Mouse (Mus musculus) kidney, postnatal 36 days (tissue): ENCODE results near the gene Haao.
"Not testable (repeated sequence)": the region's sequence is repeated elsewhere in the genome, so short reads cannot be mapped to it uniquely, and the experiment has no call there.

Experiments used
- DNase-seq, 2 experiments: peaks; one replicate each; pipeline ENCODE4 v3.0.0; 2021 to 2022; ENCODE audit warnings: mixed read lengths in 2 of 2

Gene Haao

DNA sequence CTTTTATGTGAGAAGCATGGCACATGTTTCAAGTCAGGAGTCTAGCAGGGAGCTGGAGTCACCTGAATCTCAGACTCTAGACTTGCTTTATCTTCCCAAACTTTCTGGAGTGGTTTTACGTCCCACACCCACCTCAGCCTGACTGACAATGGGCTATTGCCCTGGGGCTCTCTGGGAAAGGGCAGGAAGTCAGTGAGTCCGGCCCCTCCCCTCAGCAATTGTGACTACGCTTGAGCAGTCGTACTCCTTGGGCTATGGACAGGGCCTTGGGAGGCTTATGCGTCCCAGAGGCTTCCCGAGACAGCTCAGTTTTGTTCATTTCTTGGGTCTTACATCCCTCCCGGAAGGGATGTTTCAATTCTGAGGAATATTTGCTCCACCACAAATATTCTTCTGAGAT, 17.6 kb upstream of the Haao start:
- no peak for DNase-seq

DNA sequence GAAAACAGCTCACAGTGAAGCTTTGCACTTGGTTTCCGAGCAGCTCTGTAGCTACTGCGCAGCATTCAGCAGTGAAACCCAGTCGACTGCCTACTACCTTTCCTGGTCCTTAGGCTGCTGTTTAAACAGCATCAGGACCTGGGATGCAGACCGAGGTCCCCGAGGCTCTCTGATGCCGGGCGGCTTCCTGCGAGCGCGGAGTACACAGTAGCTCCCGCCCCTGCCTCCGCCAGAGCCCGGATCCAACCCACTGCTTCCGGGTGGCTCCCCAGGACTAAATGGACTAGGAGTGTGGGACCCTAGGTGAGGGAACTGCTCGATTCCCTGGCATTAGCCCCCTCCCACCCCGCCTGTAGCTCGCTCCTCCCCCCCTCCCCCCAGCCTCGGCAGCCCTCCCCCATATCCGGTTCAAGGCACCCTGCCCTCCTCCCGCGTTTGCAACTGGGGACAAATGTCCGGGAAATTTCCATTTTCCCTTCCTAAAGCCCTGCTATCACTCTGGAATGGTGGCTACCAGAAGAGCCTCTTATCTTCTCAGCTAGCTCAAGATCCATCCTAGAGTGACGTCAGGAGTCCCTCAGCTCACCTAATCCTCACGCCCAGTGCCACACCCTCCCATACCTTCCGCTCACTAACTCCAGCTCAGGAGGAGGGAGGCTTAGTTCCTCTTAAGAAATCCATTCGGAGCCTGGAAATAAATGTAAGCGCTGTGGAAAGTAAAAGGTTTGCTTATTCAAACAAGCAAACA, 14.5 kb upstream of the Haao start:
- peak; percentile 49 to 73 for DNase-seq

DNA sequence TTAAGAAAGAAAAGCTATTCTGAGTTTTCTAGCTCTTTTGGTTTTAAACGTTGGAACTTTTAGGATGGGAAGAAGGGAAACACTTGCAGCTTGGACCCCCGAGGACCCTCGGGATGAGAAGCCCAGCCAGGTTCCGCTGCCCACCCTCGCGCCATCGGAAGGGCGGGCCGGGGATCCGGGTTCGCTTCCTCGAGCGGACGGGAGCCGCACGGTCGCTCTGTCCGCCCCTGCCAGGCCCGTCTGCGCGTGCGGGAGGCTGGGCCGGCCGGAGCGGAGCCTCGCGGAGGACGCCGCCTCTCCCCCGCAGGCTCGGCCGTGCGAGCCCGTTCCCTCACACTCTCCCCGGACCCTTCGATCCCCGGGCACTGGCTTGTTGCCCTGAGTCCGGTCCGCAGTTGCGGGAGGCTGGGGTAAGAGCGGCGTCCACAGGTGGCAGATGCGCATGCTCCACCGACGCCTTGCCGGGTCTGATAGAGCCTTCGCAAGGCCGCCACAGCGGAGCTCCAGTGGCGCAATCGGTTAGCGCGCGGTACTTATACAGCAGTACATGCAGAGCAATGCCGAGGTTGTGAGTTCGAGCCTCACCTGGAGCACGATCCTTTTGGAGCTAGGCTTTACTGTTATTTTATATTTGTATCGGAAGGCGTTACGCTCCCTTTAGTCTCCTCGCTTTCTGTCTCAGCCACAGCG, 13.8 kb upstream of the Haao start:
- DNase-seq, result peak; percentile 94 to 96

DNA sequence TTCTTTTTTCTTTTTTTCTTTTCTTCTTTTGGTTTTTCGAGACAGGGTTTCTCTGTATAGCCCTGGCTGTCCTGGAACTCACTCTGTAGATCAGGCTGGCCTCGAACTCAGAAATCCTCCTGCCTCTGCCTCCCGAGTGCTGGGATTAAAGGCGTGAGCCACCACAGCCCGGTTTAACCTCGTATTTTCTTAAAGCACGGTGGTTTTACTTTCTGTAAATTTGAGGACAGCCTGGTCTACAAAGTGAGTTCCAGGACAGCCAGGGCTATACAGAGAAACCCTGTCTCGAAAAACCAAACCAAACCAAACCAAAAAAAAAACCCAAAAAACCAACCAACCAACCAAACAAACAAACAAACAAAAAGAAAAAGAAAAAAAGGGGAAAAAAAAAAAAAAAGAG, 13.2 kb upstream of the Haao start:
- not testable (repeated sequence) for DNase-seq

DNA sequence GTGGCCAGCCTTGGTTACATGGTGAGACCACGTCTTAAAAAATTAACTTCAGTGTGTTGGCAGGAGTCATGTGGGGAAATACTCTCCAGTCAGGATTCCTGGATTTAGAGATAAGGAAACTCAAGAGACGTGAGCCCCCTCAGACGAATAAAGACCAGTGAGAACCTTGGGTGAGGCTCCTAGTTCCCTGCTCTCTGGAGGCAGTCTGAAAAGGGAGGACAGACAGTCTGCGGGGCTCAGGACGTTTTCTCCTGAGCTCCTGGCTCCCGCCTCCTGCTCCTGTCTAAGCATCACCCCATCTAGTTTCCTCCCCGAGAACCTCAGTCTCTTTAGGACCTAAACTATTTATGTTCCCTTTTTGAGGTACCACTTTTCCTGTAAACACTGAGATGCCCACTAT, 12.5 kb upstream of the Haao start:
- DNase-seq, result no peak

DNA sequence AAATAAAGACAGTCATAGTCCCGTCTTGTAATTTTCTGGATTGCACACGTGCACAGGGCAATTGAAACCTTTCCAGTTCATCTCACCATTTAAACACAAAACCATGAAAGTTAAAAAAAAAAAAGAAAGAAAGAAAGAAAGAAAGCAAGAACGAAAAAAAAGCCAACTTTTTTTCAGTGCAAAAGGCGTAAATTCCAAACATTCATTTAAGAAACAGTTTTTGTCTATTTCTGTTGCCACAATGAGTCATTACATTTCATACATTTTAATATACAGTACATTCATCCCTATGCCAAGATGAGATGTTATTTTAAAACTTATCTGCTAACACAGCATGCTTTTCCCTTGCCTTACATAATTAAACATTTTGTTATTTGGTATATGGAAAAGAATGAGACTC, 11.9 kb upstream of the Haao start:
- no peak for DNase-seq

DNA sequence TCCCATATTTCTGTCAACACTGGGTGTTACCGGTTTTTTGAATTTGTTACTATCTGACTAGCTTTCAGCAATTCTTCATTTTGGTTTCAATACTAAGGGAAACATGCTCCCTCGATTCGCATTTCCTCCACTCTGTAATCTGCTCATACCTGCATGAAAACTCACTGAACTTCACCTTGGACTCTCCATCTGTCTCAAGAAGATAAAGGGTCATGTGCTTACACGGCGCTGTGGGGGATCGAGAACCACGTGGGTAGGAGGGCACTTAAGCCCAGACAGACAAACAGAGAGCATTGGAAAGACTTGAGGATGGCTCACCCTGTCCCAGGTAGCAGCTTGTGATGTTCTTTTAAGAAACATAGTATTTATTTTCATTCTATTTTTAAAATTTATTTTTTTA, 10.7 kb upstream of the Haao start:
- no peak for DNase-seq

DNA sequence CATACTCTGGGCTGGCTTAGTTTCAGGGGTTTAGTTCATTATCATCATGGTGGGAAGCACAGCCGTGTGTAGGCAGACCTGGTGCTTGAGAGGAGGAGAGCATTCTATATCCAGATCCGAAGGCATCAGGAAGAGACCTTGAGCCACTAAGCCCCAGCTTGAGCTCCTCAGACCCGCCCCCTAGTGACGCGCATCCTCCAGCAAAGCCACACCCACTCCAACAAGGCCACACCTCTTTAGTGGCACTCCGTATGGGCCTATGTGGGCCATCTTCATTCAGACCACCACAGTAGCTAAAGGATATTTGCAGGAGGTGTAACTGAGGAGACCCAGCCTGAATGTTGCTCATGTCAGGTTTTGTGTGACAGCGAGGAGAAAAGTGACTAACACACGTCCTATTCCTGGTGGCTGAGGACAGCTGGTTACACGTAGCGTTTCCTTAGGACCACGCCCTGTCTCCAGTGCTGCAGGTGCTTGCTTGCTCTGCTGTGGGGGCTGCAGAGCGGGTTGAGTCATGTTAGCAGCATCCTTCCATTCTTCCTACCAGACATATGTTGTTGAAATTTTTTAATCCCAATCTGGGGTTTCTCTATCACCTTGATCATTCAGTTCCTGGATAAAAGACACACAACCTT, 6.6 kb upstream of the Haao start:
- peak in 1 of 2 experiments; percentile 68 for DNase-seq

DNA sequence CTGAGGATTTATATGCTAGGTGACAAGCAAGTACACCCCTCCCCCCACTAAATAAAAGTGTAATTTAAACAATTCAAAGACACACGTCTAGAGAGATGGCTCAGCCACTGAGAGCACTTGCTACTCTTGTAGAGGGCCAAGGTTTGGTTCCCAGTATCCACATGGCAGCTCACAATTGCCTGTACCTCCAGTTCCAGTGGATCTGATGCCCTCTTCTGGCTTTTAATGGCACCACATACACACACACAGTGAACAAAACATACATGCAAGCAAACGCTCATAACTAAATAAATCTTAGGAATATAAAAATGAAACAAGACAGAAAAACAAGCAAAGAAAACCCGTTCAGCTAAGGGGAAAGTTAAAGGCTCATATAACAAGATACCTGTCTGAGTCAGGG, 6.1 kb upstream of the Haao start:
- no peak for DNase-seq

DNA sequence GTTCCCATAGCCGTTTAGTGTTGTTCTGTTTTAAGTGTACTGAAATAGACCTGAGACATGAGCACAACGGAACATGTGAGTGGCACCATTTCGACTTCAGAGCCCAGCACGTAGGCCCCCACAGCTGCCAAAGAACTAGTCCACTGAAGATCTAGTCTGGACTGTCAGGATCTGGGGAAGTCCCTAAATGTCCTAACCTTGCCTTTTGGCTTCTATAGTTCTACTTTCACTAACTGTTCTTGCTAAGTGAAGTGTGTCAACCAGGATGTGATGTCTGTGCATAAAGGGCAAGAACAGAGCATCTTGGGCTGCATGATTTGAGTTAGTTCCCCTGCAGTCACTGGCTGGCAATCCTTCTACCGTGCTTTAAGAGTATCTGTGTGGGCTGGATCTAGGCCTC, 3.1 kb upstream of the Haao start:
- DNase-seq, result no peak

DNA sequence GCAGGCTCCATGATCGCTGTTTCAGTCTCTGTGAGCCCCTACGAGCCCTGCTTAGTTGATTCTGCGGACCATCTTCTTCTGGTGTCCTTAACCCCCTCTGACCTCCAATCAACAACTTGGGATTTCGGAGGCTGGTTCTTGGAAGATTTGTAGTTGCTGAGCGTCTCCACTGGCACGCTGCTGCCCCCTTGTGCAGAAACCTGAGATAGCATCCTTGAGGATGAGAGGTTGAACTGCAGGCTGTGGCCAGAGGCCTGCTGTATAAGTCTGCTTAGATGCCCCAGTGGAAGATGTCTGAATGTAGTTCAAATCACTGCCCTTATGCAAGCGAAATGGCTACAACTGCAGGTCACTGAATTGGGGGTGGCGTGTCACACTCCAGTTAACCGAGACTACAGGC, 2.7 kb upstream of the Haao start:
- peak; percentile 85 to 97 for DNase-seq

DNA sequence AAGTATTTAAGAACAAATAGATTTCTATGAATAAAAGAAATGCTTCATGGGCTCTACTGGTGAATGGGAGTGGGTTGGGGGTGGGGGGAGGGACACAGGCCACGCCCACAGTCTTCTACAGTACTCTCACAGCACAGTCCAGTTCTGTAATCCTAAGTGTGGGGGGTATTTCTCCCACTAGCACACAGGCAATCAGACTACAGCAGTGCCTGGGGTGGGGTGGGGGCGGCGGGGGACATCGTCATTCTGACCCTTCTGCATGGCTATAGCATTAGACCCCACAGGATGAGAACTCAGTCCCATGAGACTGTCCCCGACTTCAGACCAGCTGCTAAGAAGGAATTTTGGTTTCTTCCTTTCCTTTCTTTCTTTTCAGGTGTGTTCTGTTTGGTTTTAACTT, 2.0 kb upstream of the Haao start:
- no peak for DNase-seq

DNA sequence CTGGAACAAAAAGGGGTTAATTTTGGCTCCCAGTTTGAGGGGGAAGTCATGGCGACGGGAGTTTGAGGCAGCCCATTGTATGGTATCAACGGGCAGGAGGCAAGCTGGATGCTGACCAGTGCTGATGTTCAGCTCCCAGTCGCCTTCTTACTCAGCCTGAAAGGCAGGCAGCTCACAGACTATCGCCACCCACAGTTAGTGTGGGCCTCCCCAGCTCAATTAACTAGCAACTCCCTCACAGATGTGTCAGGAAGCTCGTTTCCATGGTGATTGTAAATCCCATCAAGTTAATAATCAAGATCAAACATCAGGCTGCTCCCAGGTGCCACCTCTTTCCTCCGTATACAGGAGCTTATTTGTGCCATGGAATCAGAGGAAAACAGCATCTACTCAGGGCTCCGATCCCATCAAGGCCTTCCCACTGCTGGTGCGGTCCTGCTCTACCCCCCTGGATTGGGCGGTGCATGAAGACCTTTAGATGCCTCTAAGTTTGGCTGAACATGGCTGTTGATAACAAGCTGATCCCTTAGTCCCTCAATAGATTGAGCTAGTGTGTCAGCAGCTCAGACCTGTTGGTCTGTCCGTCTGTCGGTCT, 1.4 kb upstream of the Haao start:
- DNase-seq, result no peak

DNA sequence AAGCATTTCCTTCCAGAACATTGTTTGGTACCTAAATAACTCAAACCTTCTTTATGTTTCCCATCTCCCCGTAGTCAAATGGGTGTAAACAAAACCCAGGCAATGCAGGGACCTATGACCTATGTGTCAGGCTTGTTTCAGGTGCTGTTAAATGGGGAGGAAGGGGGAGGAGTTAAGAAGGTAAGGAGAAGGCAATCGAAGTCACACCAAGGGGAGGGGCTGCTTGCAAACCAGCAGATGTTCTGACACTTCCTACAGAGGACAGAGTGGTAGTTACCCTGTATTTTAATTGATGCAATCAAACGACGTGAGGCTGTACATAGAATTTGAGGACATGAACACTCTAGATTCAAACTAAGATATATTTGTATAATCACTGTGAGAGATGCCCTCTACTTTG, 719 bp upstream of the Haao start:
- no peak for DNase-seq

DNA sequence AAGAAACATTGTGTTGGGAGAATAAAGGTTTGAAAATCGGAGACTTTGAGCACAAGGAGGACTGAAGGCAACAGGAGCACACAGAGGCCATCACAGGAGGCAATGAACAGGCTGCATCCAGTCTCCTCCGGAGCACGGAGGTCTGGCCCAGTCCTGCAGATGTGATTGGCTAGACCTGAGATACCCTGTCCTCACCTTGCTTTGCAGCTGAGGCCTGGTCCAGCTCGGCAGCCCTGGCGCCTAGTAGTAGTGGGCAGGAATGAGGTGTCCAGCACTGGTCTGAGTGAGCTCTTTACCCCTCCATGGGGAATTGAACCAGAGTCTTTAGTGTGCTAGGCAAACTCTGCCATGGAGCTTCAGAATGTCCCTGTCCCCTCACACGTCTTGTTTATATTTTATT, 663 bp downstream of the Haao start:
- no peak for DNase-seq

DNA sequence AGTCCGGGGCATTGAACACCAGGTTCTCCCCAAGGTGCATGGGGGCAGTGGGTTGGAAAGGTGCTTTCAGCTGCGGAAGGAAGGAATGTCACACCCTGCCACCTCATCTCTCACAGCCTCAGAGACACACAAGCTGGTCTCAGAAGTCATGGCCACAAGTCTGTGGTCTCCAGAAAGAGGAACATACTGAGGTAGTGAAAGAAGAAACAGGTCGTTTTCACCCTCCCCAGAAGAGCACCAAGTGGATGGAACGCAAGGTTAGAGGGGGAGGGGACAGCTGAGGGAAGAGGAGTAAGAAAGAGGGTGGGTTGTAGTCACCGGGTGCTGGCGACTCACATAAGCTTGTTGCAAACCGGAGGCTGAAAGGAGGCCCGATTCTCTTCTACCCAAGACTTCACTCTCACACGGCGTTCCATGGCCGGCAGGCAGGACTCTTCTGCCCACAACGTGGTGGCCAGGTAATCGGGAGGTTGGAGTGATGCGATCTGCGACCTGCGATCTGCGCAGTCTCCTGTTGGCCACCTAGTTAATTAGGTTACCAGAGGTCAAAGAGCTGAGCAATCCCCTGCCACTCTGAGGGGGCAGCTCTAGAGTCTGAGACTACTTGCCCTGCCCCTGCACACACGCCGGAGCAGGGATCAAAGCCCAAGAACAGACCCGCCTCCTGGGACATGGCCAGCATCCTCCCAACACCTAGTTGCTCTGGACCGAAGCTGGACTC, 1.3 kb downstream of the Haao start:
- peak; percentile 91 to 94 for DNase-seq

DNA sequence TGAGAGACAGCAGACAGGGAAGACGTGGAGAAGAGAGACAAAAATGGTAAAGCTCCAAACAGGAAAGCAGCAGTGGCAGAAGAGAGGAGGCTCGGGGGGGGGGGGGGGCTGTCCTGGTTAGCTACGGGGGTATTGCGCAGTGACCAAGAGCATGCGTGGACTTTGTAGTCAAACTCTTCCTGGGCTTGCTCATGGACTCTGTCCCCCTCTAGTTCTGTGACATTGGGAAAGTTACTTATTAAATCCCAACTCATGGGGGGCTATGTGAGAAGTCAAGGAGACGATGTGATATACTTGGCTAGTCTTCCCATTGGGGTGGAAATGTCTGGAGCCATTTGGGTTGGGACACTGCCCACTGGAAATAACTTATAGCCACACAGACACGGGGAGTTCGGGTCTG, 2.2 kb downstream of the Haao start:
- peak; percentile 51 to 79 for DNase-seq

DNA sequence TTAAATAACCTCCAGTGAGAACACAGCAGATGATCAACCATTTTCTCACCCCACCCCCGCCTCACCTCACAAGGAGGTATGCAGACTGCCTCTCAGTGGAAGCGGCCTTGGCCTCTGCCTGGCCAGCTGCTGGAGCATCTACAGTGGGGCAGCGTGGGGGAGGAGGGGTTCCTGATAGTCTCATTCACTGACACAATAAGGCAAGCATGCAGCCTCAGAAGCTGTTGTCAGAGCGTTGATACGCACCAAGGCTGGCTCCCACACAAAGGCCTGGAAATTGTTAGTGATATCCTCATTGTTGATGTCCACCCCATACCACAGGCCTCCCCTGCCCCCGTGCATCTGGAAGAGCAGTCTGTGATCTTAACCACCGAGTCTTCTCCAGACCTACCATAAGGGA, 4.0 kb downstream of the Haao start:
- no peak for DNase-seq

DNA sequence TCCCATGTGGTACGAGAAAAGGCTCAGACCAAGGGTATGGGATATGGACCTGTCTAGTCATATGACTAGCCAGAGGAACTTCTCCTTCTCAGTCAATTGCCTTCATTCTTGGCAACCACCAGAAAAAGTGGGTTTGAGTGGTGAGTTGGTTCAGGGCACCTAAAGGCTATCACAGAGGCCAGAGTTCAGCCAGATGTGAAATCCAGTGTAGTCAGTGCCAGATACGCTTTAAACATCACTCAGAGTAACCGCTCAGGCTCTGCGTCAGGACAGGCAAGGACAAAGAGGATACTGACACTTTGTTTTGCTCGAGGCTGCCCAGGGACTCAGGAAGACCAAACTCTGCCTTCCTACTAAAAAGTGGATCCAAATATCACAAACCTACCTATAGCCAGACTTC, 6.8 kb downstream of the Haao start:
- DNase-seq, result no peak

DNA sequence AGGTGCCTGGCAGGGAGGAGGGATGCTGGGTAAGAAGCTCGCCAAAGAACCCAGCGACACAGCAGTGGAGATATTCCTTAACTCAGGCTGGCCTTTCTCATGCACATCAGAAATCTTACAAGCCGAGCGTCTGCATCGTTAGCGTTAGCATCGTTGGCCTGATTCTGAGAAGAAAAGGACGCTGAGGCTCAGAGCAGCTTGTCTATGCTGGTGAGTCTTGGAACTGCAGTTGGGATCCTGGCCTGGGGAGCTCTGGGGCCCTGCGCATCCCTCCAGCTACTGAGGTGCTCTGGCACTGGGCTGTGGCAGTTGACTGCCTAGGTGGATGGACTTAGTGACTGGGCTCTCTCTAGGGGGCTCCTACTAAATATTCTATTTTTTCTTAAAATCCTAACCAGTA, 8.6 kb downstream of the Haao start:
- DNase-seq, result no peak

DNA sequence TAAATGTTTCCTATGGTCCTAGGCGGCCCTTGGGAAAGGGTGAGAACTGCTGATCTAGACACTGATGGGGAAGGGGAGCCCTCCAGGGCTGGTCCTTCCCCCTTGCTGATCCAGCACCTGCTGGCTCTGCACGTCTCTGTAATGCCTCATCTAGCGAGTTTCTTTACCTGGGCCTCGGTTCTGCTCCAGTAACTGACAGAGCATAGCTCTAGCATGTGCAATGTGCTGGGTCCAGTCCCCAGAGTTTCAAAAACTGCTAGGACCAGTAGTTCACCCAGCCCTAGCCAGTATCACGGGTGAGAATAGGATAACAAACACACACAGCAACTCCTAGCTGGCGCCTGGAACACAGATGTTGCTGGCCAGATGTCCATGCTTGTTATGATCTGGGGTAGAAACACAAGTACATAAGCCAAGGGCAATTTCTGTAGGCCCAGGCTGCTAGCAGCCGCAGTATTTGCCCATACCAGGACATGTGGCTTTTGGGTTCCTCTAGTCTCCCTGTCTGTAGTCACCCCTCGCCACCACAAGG, 10.0 kb downstream of the Haao start:
- DNase-seq, result no peak

DNA sequence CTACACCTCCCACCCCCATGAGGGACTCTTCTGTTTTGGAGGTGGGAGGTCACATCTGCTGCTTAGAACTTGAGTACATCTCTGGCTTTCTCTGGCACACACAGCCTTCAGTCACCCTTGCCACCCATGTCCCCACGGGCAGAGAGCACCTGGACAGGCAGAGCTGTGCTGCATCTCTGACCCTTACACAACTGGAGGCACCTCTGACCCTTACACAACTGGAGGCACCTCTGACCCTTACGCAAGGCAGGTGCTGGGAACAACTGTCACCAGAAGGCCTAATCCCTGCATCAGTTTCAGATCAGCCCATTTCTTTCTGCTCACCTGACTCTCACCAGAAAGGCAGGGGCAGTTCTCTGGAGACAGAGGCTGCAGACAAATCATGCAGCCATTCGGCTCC, 11.7 kb downstream of the Haao start:
- peak in 1 of 2 experiments; percentile 47 for DNase-seq

DNA sequence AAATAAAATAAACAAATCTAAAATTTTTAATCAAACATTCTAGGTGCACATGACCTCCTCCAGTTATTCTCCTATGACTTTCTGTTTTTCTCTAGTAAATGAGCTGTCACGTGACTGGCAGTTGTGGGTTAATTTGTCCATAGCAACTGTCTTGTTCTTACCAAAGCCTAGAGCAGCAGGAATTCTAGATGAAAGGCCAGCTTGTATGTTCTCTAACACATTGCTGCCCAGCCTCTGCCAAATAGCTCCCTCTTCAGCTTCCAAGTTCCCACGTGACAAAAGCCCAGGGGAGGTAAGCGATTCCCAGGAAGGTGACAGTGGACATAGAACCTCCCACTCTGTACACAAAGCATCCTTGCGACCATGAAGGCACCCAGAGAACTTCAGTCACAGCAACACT, 13.6 kb downstream of the Haao start:
- no peak for DNase-seq
